In genomic region chr9:104457635-104458034, GRCm38 (mm10) we compare ENCODE assay signal across 11 mouse cellular contexts.
DNase-seq lines count a peak whose midpoint lies in the region; ATAC-seq and TF ChIP-seq lines count a peak whose summit lies in the region.
"Had no signal": no experiment of that assay in that cellular context is flagged by ENCODE, and none has a peak within 500 bp of the region (broad histone marks: within the 10 kb centered on the region; RNA-seq: fewer than 3 reads in every experiment).

No protein-coding gene starts in this region.

- no peak overlapping the region for H3K4me2 ChIP-seq in hindbrain, embryonic 14.5 days (replicated peaks)
- no peak overlapping the region for H3K4me2 ChIP-seq in hindbrain, embryonic 11.5 days (replicated peaks; ENCODE audit: low read depth, low read length)
- H3K4me2 ChIP-seq: embryonic facial prominence, embryonic 15.5 days had no signal

- no peak overlapping the region for H3K4me3 ChIP-seq in hindbrain, embryonic 14.5 days (replicated peaks; ENCODE audit: low read length)
- no peak overlapping the region for H3K4me3 ChIP-seq in hindbrain, embryonic 11.5 days (ENCODE audit: low read depth, low read length)
- no peak overlapping the region for H3K4me3 ChIP-seq in lung, adult 2 months (replicated peaks; ENCODE audit: extremely low read depth, low read depth, low read length)
- H3K4me3 ChIP-seq: embryonic facial prominence, embryonic 15.5 days; limb, embryonic 10.5 days had no signal

- TF ChIP-seq CTCF in lung, adult 2 months (IDR thresholded peaks at IDR 0.05; ENCODE audit: insufficient read depth, low read length), result peak; percentile 16; the same call in 1 of the 2 replicates

- H3K27ac ChIP-seq in hindbrain, embryonic 14.5 days, result no peak overlapping the region
- H3K27ac ChIP-seq in hindbrain, embryonic 11.5 days (ENCODE audit: low read depth, low read length), result no peak overlapping the region
- H3K27ac ChIP-seq: embryonic facial prominence, embryonic 15.5 days; limb, embryonic 10.5 days had no signal

- DNase-seq in hindbrain, embryonic 14.5 days (ENCODE audit: low spot score), result peak; percentile 30
- no peak for DNase-seq in hindbrain, embryonic 11.5 days (ENCODE audit: low spot score)
- DNase-seq in lung, adult 2 months, result no peak
- no peak for DNase-seq in lung, postnatal 4 days
- DNase-seq in adipocyte (ENCODE audit: low spot score), result peak; percentile 64
- DNase-seq in layer of hippocampus, adult 9-10 months (ENCODE audit: low spot score), result peak; percentile 21
- DNase-seq in cerebellum, adult 8-10 months, result no peak
- DNase-seq in right cerebral cortex, postnatal 4 days, result no peak

- WGBS in hindbrain, embryonic 14.5 days, result 35% methylated on average over 4 of the region's 4 CpGs
- 48% methylated on average over 4 of the region's 4 CpGs for WGBS in hindbrain, embryonic 11.5 days
- 30% methylated on average over 4 of the region's 4 CpGs for WGBS in lung, adult 2 months

- H3K27me3 ChIP-seq in hindbrain, embryonic 14.5 days (ENCODE audit: control insufficient read depth, insufficient read depth, low read length), result no peaks in the 10 kb centered on the region
- H3K27me3 ChIP-seq in hindbrain, embryonic 11.5 days (ENCODE audit: control insufficient read depth, insufficient read depth, low read length), result no peaks in the 10 kb centered on the region
- H3K27me3 ChIP-seq: embryonic facial prominence, embryonic 15.5 days had no signal

- TF ChIP-seq POLR2A in lung, adult 2 months (IDR thresholded peaks at IDR 0.05; ENCODE audit: borderline replicate concordance, extremely low read depth, low read depth, low read length), result no peak

- H3K9ac ChIP-seq in hindbrain, embryonic 14.5 days, result no peak overlapping the region
- H3K9ac ChIP-seq in hindbrain, embryonic 11.5 days (ENCODE audit: low read depth, low read length), result no peak overlapping the region
- H3K9ac ChIP-seq: embryonic facial prominence, embryonic 15.5 days had no signal

- no peaks in the 10 kb centered on the region for H3K4me1 ChIP-seq in hindbrain, embryonic 14.5 days (replicated peaks; ENCODE audit: control insufficient read depth, insufficient read depth, low read length)
- no peaks in the 10 kb centered on the region for H3K4me1 ChIP-seq in hindbrain, embryonic 11.5 days (replicated peaks; ENCODE audit: control insufficient read depth, insufficient read depth, low read length)
- no peaks in the 10 kb centered on the region for H3K4me1 ChIP-seq in lung, adult 2 months (ENCODE audit: control insufficient read depth, insufficient read depth, low read length)
- H3K4me1 ChIP-seq: embryonic facial prominence, embryonic 15.5 days; limb, embryonic 10.5 days had no signal

- no peaks in the 10 kb centered on the region for H3K36me3 ChIP-seq in hindbrain, embryonic 14.5 days (replicated peaks; ENCODE audit: control insufficient read depth, insufficient read depth)
- no peaks in the 10 kb centered on the region for H3K36me3 ChIP-seq in hindbrain, embryonic 11.5 days (ENCODE audit: control insufficient read depth, insufficient read depth, low read length)
- H3K36me3 ChIP-seq: embryonic facial prominence, embryonic 15.5 days; limb, embryonic 10.5 days had no signal

- no peak for ATAC-seq in hindbrain, embryonic 14.5 days (ENCODE audit: low FRiP score)
- ATAC-seq in hindbrain, embryonic 11.5 days (ENCODE audit: low FRiP score), result no peak
- ATAC-seq: inflammation-experienced regulatory T-cells, adult 6 months had no signal

- H3K9me3 ChIP-seq in hindbrain, embryonic 14.5 days (ENCODE audit: control insufficient read depth, low read length), result no peaks in the 10 kb centered on the region
- no peaks in the 10 kb centered on the region for H3K9me3 ChIP-seq in hindbrain, embryonic 11.5 days (ENCODE audit: control insufficient read depth, low read length)
- H3K9me3 ChIP-seq: embryonic facial prominence, embryonic 15.5 days; limb, embryonic 10.5 days had no signal

Comparison
In these comparisons a context has a peak if more than half of its experiments do, and no peak if none do; other contexts are left out.
1. DNase-seq: peak in hindbrain, embryonic 14.5 days (single experiment), adipocyte (single experiment) and layer of hippocampus, adult 9-10 months (single experiment); none in hindbrain, embryonic 11.5 days (single experiment), lung, adult 2 months (single experiment), lung, postnatal 4 days (0 of 2), cerebellum, adult 8-10 months (single experiment) and right cerebral cortex, postnatal 4 days (single experiment).